Mouse (Mus musculus) hindbrain, embryonic 16.5 days (tissue): ENCODE data around the gene Sh3pxd2b. TPM values are rescaled to one million over a fixed set of nuclear protein-coding genes. Genes with fewer than 3 reads are reported as not detected.

Experiments used
- ATAC-seq: fragments of 200-750 bp; cut with Nextera tagmentation; 2 replicates; pipeline ENCODE4 v1.8.0; 2017; ENCODE audit warnings: moderate TSS enrichment, moderate library complexity
- H3K27ac ChIP-seq: fragments of 300-500 bp; sonication (generic); 2 replicates; pipeline ENCODE4 v1.5.1; 2014; ENCODE audit warnings: low read depth, mild to moderate bottlenecking, control low read depth, low read length, moderate library complexity
- H3K27me3 ChIP-seq: fragments of 300-500 bp; sonication (generic); replicated peaks from 2 replicates; pipeline ENCODE4 v1.6.1; 2014; ENCODE audit warnings: low read length; ENCODE audit not compliant: control insufficient read depth, insufficient read depth
- H3K36me3 ChIP-seq: fragments of 300-500 bp; sonication (generic); 2 replicates; pipeline ENCODE4 v1.6.1; 2014; ENCODE audit warnings: mild to moderate bottlenecking, low read length, moderate library complexity, mixed read lengths; ENCODE audit not compliant: control insufficient read depth, insufficient read depth
- H3K4me1 ChIP-seq: fragments of 300-500 bp; sonication (generic); 2 replicates; pipeline ENCODE4 v1.6.1; 2014; ENCODE audit warnings: low read depth, low read length; ENCODE audit not compliant: control insufficient read depth, insufficient read depth
- H3K4me2 ChIP-seq: fragments of 300-500 bp; sonication (generic); 2 replicates; pipeline ENCODE4 v1.6.1; 2014; ENCODE audit warnings: mild to moderate bottlenecking, low read length, control low read depth, moderate library complexity
- H3K4me3 ChIP-seq: fragments of 300-500 bp; sonication (generic); 2 replicates; pipeline ENCODE4 v1.5.1; 2014; ENCODE audit warnings: mild to moderate bottlenecking, low read length, control low read depth, moderate library complexity
- H3K9ac ChIP-seq: fragments of 300-500 bp; sonication (generic); 2 replicates; pipeline ENCODE4 v1.6.1; 2014; ENCODE audit warnings: low read depth, mild to moderate bottlenecking, control low read depth, low read length, moderate library complexity
- H3K9me3 ChIP-seq: fragments of 300-500 bp; sonication (generic); 2 replicates; pipeline ENCODE4 v1.6.1; 2014; ENCODE audit warnings: mild to moderate bottlenecking, low read length, moderate library complexity; ENCODE audit not compliant: control insufficient read depth
- WGBS: fragments of 180-500 bp; shearing (Covaris S2); extraction: QIAGEN DNeasy Blood & Tissue Kit; methylation state at CpG from one replicate; pipeline ENCODE4 v1.1.7; 2014; 5-methylcytosine and 5-hydroxymethylcytosine counted together
- polyA plus RNA-seq: library from polyadenylated mRNA; unstranded; fragments of >200 nt; fragmentation: Nextera tagmentation; extraction: Ambion mirVana; gene quantifications from 2 replicates; pipeline ENCODE4 v1.2.1, GENCODE M21; 2015

Gene Sh3pxd2b
- polyA plus RNA-seq, 1 experiment from 2014 or later: 15.8 TPM

DNA sequence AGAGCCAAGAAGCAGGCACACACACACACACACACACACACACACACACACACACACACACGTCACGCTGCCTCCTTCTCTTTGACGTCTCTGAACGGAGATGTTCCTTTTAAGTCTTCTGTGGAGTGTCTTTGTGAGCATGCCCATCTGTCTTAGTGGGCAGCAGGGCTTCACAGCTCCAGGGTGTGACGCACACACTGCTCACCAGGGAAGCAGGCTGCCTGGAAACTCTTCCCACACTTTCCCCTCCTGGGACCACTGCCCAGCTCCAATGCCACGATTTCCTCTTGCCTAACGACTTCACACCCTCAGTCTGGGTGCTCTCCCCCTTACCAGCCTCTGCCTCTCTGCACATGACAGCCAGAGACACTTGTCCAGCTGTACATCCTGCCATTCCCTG is 55.1 kb downstream of the Sh3pxd2b start:
- 0 out of 2 replicates have a peak, but pooled peaks cover 2% of the 10 kb centered on the region for H3K36me3 ChIP-seq
- 0 out of 2 replicates have a peak, but pooled peaks cover 2% of the 10 kb centered on the region for H3K4me1 ChIP-seq
- no peaks in the 10 kb centered on the region for H3K27me3 ChIP-seq
- H3K9ac ChIP-seq: no peak overlapping the region
- no peak for ATAC-seq
- WGBS: 62% methylated on average over 7 of the region's 7 CpGs
- H3K27ac ChIP-seq: no peak overlapping the region
- no peak overlapping the region for H3K4me3 ChIP-seq
- no peaks in the 10 kb centered on the region for H3K9me3 ChIP-seq
- H3K4me2 ChIP-seq: no peak overlapping the region

GRCm38 (mm10) chr11:32404708-32405107 is 57.1 kb downstream of the Sh3pxd2b start:
- Histone ChIP-seq H3K27ac (0 out of 2 replicates have a peak overlapping the region, but pooled peaks have one; percentile 2), H3K4me2 (no peak overlapping the region), H3K27me3 (no peaks in the 10 kb centered on the region), H3K36me3 (0 out of 2 replicates have a peak, but pooled peaks cover 2% of the 10 kb centered on the region), H3K9ac (no peak overlapping the region), H3K9me3 (no peaks in the 10 kb centered on the region), H3K4me3 (no peak overlapping the region), H3K4me1 (no peaks in the 10 kb centered on the region)
- WGBS: 82% methylated on average over 3 of the region's 3 CpGs
- no peak for ATAC-seq

DNA sequence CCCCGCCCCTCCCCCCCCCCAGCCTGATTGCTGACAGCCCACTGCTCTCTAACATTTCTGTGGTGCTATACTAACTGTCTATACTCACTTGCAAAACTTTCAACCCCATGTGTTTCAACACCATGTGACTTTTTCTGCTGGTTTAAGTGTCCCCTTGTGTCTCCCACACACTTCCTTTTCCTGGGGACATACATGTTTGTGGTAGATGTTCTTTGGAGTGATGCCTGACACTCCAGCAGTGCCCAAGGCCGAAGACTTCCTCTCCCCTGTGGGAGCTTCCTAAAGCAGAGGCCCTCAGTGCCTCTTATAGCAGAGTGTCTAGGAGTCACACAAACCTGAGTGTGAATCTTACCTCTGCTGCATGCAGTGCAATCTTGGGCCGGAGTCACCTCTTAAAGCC is 60.2 kb downstream of the Sh3pxd2b start:
- no peak overlapping the region for H3K4me2 ChIP-seq
- no peak overlapping the region for H3K4me3 ChIP-seq
- 83% methylated on average over 2 of the region's 3 CpGs for WGBS
- no peak overlapping the region for H3K27ac ChIP-seq
- H3K4me1 ChIP-seq: no peaks in the 10 kb centered on the region
- no peak for ATAC-seq
- H3K9me3 ChIP-seq: no peaks in the 10 kb centered on the region
- no peak overlapping the region for H3K9ac ChIP-seq
- 0 out of 2 replicates have a peak, but pooled peaks cover 5% of the 10 kb centered on the region for H3K36me3 ChIP-seq
- no peaks in the 10 kb centered on the region for H3K27me3 ChIP-seq

DNA sequence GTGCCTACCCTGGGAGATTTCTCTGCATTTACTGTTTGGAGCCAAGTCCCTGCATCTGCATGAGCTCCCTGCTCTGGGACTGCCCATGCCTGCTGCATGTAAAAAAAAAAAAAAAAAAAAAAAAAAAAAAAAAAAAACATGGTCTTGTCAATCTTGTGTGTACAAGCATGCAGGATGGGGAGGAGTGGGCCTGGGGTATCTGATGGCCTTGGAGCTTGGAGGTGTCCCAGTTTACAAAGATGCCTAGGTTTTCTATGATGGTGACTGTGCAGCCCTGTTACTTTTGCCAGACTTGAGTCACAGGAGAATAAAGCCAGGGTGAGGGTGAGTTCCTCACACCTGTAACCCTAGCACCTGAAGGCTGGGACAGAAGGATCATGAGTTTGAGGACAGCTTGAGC is 61.4 kb downstream of the Sh3pxd2b start:
- H3K36me3 ChIP-seq: peaks cover 6% of the 10 kb centered on the region; the same call in 1 of the 2 replicates

DNA sequence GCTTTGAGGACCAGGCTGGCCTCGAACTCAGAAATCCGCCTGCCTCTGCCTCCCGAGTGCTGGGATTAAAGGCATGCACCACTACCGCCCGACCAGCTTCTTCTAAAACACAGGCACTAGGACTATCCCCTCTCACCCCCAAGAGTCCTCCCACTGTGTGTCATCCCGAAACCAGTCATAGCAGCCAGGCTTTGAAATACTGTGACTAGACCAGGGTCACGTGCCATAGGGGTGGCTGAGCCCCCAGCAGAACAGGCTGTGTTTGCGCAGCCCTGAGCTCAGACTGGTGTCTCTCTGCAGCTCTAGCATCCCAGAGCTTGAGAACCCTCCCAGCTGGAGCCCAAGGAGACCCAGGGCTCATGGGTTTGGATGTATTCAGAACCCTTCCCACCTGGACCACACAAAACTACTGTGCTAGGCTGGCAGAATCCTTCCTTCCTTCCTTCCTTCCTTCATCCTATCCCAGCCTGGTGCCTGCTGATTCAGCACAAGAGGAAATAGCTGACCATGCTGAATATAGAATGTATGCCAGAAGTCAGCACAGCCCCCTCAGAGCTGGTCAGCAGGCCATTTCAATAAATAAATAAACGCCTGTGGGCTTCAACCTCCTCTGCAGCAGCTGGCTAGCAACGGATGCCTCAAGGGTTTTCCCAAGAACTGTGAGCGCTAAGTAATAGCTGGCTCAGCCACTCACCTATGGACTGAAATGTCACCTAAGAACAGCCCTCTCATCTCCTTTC is 62.4 kb downstream of the Sh3pxd2b start:
- H3K9ac ChIP-seq: no peak overlapping the region
- H3K4me2 ChIP-seq: no peak overlapping the region
- 89% methylated on average over 11 of the region's 11 CpGs for WGBS
- H3K27me3 ChIP-seq: no peaks in the 10 kb centered on the region
- peak overlapping the region; percentile 37; the same call in 1 of the 2 replicates for H3K27ac ChIP-seq
- peaks cover 14% of the 10 kb centered on the region; the same call in 1 of the 2 replicates for H3K36me3 ChIP-seq
- H3K4me3 ChIP-seq: no peak overlapping the region
- no peaks in the 10 kb centered on the region for H3K4me1 ChIP-seq
- peak; percentile 50; the same call in 1 of the 2 replicates for ATAC-seq
- no peaks in the 10 kb centered on the region for H3K9me3 ChIP-seq

More for the DNA sequence above, 61.4 kb downstream of the Sh3pxd2b start:
- no peaks in the 10 kb centered on the region for H3K9me3 ChIP-seq
- no peaks in the 10 kb centered on the region for H3K4me1 ChIP-seq
- no peak for ATAC-seq
- no peaks in the 10 kb centered on the region for H3K27me3 ChIP-seq
- no peak overlapping the region for H3K27ac ChIP-seq
- H3K4me3 ChIP-seq: no peak overlapping the region
- no peak overlapping the region for H3K4me2 ChIP-seq
- H3K9ac ChIP-seq: no peak overlapping the region

GRCm38 (mm10) chr11:32420001-32420400 is 72.4 kb downstream of the Sh3pxd2b start:
- no peak for ATAC-seq
- H3K9me3 ChIP-seq: no peaks in the 10 kb centered on the region
- H3K4me2 ChIP-seq: no peak overlapping the region
- 87% methylated on average over 5 of the region's 5 CpGs for WGBS
- peaks cover 47% of the 10 kb centered on the region for H3K36me3 ChIP-seq
- H3K9ac ChIP-seq: no peak overlapping the region
- no peak overlapping the region for H3K4me3 ChIP-seq
- H3K27ac ChIP-seq: no peak overlapping the region
- H3K27me3 ChIP-seq: no peaks in the 10 kb centered on the region
- H3K4me1 ChIP-seq: peaks cover 3% of the 10 kb centered on the region; the same call in 1 of the 2 replicates

DNA sequence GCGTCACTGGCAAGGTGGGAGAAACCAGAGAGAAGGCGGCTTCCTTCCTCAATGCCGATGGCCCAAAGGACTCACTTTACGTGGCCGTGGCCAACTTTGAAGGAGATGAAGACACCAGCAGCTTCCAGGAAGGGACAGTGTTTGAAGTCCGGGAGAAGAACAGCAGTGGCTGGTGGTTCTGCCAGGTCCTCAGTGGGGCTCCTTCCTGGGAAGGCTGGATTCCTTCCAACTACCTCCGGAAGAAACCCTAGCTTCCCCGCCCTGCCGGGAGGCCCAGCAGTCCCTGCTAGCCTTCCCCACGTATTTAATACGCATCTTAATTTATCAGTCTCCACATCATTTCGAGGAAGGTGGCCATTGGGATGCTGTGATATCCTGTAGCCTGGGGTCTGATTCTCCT is 75.7 kb downstream of the Sh3pxd2b start:
- Histone ChIP-seq H3K27me3 (no peaks in the 10 kb centered on the region), H3K4me3 (no peak overlapping the region), H3K4me1 (peaks cover 3% of the 10 kb centered on the region; the same call in 1 of the 2 replicates), H3K9ac (no peak overlapping the region), H3K36me3 (peaks cover 30% of the 10 kb centered on the region), H3K4me2 (no peak overlapping the region), H3K9me3 (no peaks in the 10 kb centered on the region), H3K27ac (no peak overlapping the region)
- ATAC-seq: no peak
- WGBS: 72% methylated on average over 12 of the region's 12 CpGs

GRCm38 (mm10) chr11:32424600-32424999 is 77.0 kb downstream of the Sh3pxd2b start:
- H3K27me3 ChIP-seq: no peaks in the 10 kb centered on the region
- H3K27ac ChIP-seq: no peak overlapping the region
- no peaks in the 10 kb centered on the region for H3K9me3 ChIP-seq
- H3K36me3 ChIP-seq: peaks cover 26% of the 10 kb centered on the region
- no peak overlapping the region for H3K4me2 ChIP-seq
- no peak overlapping the region for H3K9ac ChIP-seq
- ATAC-seq: no peak
- peaks cover 3% of the 10 kb centered on the region; the same call in 1 of the 2 replicates for H3K4me1 ChIP-seq
- no peak overlapping the region for H3K4me3 ChIP-seq
- WGBS: 80% methylated on average over 4 of the region's 4 CpGs

GRCm38 (mm10) chr11:32425043-32425658 is 77.5 kb downstream of the Sh3pxd2b start:
- Histone ChIP-seq H3K27ac (no peak overlapping the region), H3K27me3 (no peaks in the 10 kb centered on the region), H3K4me2 (no peak overlapping the region), H3K4me3 (no peak overlapping the region), H3K9ac (no peak overlapping the region), H3K36me3 (peaks cover 21% of the 10 kb centered on the region), H3K9me3 (no peaks in the 10 kb centered on the region), H3K4me1 (peaks cover 3% of the 10 kb centered on the region; the same call in 1 of the 2 replicates)
- 77% methylated on average over 10 of the region's 10 CpGs for WGBS
- no peak for ATAC-seq
